Mouse (Mus musculus): ENCODE results near the gene Nol4l.

Nol4l gene

GRCm38 (mm10) chr2:153542936-153543668 lies 13.3 kb upstream of the Nol4l start:
- DNase-seq = no peak

DNA sequence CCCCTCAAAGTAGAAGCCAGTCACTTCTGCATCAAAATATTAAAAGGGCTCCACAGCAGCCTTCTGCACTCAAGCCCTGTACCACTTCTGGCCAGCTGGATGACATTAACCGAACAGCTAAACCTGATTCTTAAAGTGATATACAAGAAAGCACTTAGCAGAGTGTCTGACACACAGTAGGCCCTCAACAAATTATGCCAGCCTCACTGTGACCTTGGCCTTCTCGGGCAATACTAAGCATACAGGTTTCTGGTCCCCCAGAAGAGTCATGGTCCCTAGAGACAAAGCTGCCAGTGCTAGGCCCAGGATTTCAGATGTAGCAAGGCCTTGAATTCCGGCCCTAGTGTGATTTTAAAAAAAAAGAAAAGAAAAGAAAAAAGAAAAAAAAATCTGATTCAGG lies 9.1 kb upstream of the Nol4l start:
- DNase-seq = no peak

GRCm38 (mm10) chr2:153533981-153534380 lies 4.2 kb upstream of the Nol4l start:
- no peak for DNase-seq

DNA sequence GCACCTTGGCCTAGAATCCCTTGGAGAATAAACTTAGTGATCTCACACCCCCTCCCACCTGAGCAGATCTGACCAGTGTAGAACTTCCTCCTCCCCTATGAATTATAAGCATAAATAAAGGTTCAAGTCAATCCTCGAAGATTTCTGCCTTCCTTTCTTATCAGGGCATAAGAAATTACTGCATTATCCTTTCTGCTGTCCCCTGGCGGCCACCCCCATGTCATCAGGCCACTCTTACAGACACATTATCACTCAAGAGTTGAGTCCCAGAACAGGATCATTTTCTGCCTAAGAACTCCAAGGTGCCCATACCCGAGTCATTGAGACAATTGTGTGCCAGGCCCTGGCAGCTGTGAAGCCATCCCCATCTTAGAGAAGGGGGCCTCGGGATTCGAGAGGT lies 1.2 kb upstream of the Nol4l start:
- DNase-seq = peak in 1 of 2 experiments; percentile 60

- peak; percentile 81 to 83 for DNase-seq
Observed at GRCm38 (mm10) chr2:153529365-153529781, 398 bp downstream of the Nol4l start.

GRCm38 (mm10) chr2:153528571-153529364 lies 1.0 kb downstream of the Nol4l start:
- peak; percentile 78 to 80 for DNase-seq

DNA sequence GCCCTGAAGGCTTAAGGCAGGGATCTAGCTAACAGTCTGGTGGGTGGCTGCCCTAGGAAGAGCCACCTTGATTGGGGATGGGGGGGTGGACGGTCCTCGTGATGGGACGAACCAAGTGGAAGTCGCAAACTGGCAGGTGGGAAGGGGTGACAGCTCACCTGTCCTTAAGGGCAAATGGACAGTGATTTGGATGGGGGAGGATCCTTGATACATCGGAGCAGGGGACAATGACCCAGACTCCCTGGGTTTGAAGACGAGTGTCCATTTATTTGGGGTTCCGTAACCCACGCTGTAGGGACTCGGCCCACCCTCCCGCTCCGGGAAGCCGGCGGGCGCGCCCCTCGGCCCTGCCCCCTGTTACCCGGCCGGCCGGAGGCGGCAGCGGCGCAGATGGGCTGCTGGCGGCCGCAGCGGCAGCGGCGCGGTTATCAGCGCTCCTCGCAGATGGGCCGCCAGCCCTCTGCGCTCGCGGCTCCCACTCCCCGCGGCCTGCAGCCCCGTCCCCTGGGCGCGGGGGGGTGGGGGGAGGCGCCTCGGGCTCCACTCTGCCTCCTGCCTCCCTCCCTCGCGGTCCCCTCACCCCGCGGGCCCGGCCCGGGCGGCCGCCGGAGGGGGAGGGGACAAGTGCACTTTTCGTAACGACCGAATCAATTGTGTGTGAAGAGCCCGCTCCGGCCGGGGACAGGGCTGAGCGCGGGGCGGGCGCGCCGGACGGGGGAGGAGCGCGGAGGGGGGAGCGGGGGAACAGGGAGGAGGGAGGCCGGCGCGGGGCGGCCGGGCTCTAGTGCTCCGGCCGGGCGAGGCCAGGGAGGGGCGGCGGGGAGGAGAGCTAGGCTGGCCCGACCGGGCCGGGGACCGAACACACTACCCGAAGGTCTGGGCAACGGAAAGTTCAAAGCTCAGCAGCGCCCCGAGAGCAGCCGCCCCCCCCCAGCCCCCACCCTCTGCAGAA lies 1.9 kb downstream of the Nol4l start:
- DNase-seq = peak; percentile 79

GRCm38 (mm10) chr2:153526850-153527530 lies 2.8 kb downstream of the Nol4l start:
- no peak for DNase-seq

DNA sequence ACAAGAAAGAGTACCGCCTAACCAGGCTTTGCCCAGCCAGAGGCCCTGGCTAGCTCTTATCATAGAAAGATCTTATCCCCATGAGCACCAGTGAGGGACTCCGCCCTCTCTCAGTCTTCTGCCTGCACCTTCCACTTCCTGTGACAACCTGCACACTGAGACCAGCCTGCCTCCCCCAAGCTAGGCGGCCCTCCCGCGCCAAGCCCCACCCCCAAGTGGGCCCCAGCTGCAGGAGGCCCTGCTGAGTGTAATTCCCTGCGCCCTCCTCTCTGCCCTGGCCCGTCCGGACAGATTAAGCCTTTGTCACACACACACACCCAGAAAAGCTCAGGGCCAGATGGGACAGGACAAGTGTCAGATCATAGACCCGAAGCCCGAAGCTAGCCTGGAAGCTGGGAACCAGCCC lies 3.9 kb downstream of the Nol4l start:
- DNase-seq = peak in 1 of 2 experiments; percentile 47

GRCm38 (mm10) chr2:153524727-153525126 lies 5.0 kb downstream of the Nol4l start:
- no peak for DNase-seq

DNA sequence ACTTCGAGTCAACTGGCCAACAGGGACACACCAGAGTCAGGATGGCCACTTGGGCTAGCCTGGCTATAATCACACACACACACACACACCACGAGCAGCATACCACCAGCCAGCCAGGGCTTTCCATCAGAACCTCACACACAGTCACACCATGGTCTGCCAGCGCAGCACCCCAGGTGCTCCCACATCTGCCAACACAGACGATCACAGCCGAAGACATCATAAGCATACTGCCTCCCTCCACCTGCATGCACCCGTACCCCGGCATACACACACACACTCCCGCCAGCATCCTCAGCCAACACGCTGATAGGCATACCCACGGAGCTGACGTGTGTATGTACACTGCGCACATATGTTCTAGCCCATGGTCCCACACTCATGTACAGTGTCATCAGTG lies 6.1 kb downstream of the Nol4l start:
- peak in 1 of 2 experiments; percentile 26 for DNase-seq

GRCm38 (mm10) chr2:153523143-153523542 lies 6.6 kb downstream of the Nol4l start:
- peak in 1 of 2 experiments; percentile 19 for DNase-seq

GRCm38 (mm10) chr2:153522270-153522669 lies 7.5 kb downstream of the Nol4l start:
- peak; percentile 53 to 57 for DNase-seq

GRCm38 (mm10) chr2:153520057-153520456 lies 9.7 kb downstream of the Nol4l start:
- peak in 1 of 2 experiments; percentile 7 for DNase-seq

- DNase-seq = peak; percentile 57 to 58
Observed at GRCm38 (mm10) chr2:153516961-153517360, 12.8 kb downstream of the Nol4l start.

- peak; percentile 86 to 88 for DNase-seq
Observed at GRCm38 (mm10) chr2:153515582-153515981, 14.2 kb downstream of the Nol4l start.

- peak; percentile 72 to 79 for DNase-seq
Observed at GRCm38 (mm10) chr2:153514497-153515380, 15.0 kb downstream of the Nol4l start.

DNA sequence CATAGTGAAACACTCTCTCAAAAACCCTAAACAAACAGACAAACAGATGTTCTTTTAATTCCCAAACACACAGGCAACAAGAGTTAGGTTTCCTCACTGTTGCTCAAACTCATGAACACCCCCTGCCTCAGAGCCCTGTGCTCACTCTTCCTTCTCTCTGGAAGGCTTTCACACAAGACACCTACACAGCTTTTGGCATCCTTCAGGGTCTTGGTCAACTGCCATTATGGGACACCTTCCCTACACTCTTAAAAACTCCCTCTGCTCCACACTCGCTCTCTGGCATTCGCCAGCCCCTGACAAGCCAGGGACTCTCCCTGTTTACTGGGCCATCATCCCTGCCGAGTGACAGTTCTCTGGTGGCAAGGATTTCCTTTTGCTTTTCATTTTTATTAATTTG lies 15.8 kb downstream of the Nol4l start:
- DNase-seq = peak in 1 of 2 experiments; percentile 50

DNA sequence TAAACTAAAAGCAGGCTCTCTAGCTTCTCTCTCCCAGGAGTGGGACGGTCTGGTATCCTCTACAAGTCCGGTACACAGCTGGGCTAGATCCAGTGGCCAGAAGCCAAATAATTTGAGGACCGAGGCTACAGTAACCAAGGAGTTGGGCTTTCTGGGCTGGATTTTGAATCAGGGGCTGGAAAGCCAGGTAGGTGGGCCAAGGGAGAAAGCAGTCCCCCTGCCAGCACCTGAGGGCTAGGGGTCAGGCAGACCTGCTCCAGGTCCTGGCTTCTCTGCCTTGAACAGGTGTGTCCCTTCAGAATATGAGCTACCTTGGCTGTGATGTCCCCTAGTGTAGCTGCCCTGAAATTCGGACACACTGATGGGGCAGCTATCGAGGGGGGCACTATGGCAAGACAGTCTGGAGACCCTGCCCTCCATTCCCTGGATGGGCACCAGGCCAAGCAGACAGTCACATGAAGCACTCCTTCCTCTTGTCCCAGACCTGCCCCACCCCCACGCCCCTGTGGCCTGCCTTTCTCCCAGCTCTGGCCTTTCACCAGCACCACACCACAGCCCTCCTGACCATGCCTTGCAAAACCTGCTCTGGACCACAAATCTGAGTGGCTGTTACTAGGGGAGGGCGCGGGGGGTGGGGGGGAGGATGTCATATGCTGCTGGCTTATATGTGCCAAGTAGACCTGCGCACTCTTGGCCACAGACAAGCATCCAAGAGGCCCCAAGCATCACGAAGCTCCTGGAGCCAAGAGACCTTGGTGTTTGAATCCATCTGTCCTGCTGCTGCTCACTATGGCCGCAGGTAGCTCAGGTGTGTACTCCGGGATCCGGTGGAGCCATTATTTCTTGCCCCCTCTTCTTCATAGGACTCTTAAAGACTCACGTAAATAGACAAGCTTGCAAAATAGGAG lies 17.1 kb downstream of the Nol4l start:
- DNase-seq = peak; percentile 87 to 89

GRCm38 (mm10) chr2:153511562-153511961 lies 18.2 kb downstream of the Nol4l start:
- DNase-seq = peak; percentile 29 to 49

All from cerebellum, postnatal 10 days (tissue).